Mouse (Mus musculus): Measurements from ENCODE around the gene Zbtb8b.

DNA sequence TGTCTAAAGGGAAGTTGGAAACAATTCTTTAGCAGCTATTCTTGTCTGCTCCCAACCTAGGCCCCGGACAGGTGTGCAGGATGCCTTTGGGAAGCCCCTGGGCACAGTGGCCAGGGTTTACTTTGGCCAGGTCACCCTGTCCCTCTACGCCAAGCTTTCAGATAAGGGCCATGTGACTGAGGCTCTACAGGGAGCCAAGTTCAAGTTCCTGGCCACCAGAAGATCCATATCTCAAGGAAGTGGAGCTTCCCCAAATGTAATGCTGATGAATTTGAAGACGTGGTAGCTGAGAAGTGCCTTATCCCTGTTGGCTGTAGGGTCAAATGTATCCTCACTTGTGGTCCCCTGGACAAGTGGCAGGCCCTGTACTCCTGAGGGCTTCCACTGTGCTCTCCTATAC, 60.8 kb downstream of the Zbtb8b start:
- no peak for TF ChIP-seq CTCF (IDR thresholded peaks at IDR 0.05; ENCODE audit: borderline replicate concordance, control insufficient read depth, extremely low read depth, insufficient read depth, low read length, poor library complexity)
- no peak for TF ChIP-seq POLR2A (IDR thresholded peaks at IDR 0.05; ENCODE audit: control insufficient read depth, extremely low read depth, insufficient read depth, low read length, poor library complexity)
